Mouse (Mus musculus): Measurements from ENCODE around the gene Selenow. TPM values are rescaled to one million over a fixed set of nuclear protein-coding genes. Genes with fewer than 3 reads are reported as not detected.

The Selenow gene
- total RNA-seq, 2 experiments from 2014 or later, result 187 to 228 TPM

- no peak for DNase-seq
These were observed 16.3 kb downstream of the Selenow start for GRCm38 (mm10) chr7:15905861-15906260.

- no peak for DNase-seq
These were observed 20.7 kb downstream of the Selenow start for GRCm38 (mm10) chr7:15901366-15902048.

GRCm38 (mm10) chr7:15894251-15894650 is 28.0 kb downstream of the Selenow start:
- no peak for DNase-seq

- DNase-seq, result no peak
These were observed 38.1 kb downstream of the Selenow start for GRCm38 (mm10) chr7:15884127-15884526.

- no peak for DNase-seq
These were observed 39.9 kb downstream of the Selenow start, which contains the start of gene Crxos for GRCm38 (mm10) chr7:15882317-15882716. Gene Crxos, plus strand, starts transcription at chr7:15882617.

GRCm38 (mm10) chr7:15881831-15882230 is 40.4 kb downstream of the Selenow start:
- no peak for DNase-seq

- no peak for DNase-seq
These were observed 40.8 kb downstream of the Selenow start for GRCm38 (mm10) chr7:15881388-15881787.

- DNase-seq, result no peak
These were observed 42.4 kb downstream of the Selenow start, which contains the start of gene Crx for GRCm38 (mm10) chr7:15879756-15880155. Gene Crx, minus strand, starts transcription at chr7:15879968.

Other genes with a start within 250 kb of the Selenow start
- gene Obox5, start 172.3 kb downstream of the Selenow start, total RNA-seq (2021), result not detected
- not detected for gene Obox6, start 82.7 kb downstream of the Selenow start, total RNA-seq (2021)
- not detected for gene Crx, start 42.4 kb downstream of the Selenow start, total RNA-seq (2021)
- under 1 TPM in 1 of 2 experiments, not detected in 1; 0.42 TPM for gene Crxos, start 39.8 kb downstream of the Selenow start, total RNA-seq (2021)
- gene Nop53, start 23.7 kb upstream of the Selenow start, total RNA-seq (2021), result 100 to 1,000 TPM; 198 to 201 TPM
- 100 to 1,000 TPM; 140 to 156 TPM for gene Ehd2, start 45.2 kb upstream of the Selenow start, total RNA-seq (2021)
- 10 to 100 TPM in 1 of 2 experiments, 1 to 10 TPM in 1; 8.5 to 11.0 TPM for gene Bicra, start 125.5 kb upstream of the Selenow start, total RNA-seq (2021)
- under 1 TPM; 0.09 TPM for gene Zfp541, start 139.4 kb upstream of the Selenow start, total RNA-seq (2021)
- gene Napa, start 176.1 kb upstream of the Selenow start, total RNA-seq (2021), result 100 to 1,000 TPM; 106 to 109 TPM
- gene Kptn, start 197.5 kb upstream of the Selenow start, total RNA-seq (2021), result 10 to 100 TPM; 24.9 to 25.4 TPM
- 1 to 10 TPM; 3.0 to 3.8 TPM for gene Slc8a2, start 207.4 kb upstream of the Selenow start, total RNA-seq (2021)

Measured in adrenal gland, postnatal 10 days (tissue).